Mouse (Mus musculus): Measurements from ENCODE around the gene Prdx6. TPM values are rescaled to one million over a fixed set of nuclear protein-coding genes. Genes with fewer than 3 reads are reported as not detected.
"Not testable (repeated sequence)": the region's sequence is repeated elsewhere in the genome, so short reads cannot be mapped to it uniquely, and the experiment has no call there.

Gene Prdx6
- total RNA-seq, 2 experiments from 2014 or later, result 307 to 605 TPM

DNA sequence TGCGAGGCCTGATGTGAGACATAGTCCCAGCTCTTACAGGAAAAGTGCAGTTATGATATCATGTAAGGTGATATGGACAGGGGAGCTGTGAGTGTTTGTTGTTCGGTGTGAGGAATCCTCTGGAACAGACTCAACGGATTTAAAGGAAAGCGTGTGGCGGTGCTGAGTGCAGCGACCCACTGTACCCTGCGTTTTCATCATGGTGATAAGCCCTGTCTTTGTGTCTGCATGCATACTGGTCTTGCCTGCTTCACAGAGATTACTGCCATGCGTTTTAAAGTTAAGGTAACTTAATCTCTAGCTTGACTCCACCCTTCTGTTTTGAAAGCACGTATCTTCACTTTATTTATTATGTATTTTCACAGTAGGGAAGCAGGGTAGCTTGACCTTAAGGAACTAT lies 1.3 kb upstream of the Prdx6 start:
- no peak for DNase-seq (ENCODE audit: low spot score in 2 of 2)

DNA sequence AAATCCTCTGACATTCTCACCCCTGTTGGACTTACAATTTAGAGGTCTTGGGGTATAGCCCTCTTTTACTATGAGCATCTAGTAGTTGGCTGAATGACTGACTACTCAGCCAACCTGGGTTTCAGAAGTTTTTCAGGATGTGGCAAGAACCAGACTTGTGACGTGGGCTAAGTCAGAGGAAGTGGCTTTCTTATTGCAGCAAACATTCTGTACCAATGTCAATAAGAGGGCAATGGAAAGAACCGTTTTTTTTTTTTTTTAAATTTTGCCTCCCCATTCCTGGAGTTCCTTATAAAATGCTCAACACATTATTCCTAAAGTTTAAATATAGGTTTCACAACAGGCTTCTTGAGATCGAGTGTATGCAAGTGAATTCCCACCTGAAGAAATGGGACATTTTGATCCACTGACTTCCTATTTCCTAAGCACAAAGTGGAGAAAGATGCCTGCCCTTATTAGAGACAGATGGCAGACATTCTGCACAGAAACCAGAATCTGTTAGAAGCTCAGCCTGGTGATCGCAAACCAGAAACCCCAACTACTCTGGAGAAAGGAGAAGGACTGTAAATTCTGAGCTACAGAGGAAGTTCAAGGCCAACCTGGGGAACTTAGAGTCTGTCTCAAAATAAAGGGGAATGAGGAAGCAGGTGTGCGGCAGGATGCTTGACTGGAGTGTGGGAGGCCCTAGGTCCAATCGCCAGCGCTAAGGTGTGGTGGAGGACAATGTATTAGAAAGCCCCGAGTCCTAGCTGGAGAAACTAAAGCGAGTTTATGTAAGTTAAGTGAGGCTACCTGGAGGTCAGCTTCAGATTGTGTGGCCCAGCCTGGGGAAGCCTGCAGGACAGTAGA lies 622 bp upstream of the Prdx6 start:
- DNase-seq (ENCODE audit: low spot score in 2 of 2), result no peak

GRCm38 (mm10) chr1:161250031-161250603 lies 902 bp downstream of the Prdx6 start:
- peak; percentile 39 to 48 for DNase-seq (ENCODE audit: low spot score in 2 of 2)

DNA sequence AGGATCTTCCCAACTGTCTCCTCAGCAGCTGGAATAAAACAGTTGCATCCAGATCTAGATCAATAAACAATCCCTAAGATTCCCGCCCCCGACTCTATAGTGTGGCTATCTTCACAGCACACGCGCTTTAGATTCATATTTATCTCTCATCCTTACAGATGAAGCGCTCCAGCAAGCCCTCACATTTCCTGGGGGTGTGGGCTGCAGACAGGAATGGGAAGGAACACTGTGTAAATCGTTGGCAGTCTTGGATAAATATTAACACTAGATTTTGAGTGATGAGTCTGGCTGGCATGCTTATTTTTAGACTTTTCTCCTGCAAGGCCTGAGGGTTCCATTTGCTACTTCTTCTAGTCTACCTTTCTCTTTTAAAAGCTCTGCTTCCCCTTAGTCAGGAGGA lies 1.6 kb downstream of the Prdx6 start:
- DNase-seq (ENCODE audit: low spot score in 2 of 2), result no peak

DNA sequence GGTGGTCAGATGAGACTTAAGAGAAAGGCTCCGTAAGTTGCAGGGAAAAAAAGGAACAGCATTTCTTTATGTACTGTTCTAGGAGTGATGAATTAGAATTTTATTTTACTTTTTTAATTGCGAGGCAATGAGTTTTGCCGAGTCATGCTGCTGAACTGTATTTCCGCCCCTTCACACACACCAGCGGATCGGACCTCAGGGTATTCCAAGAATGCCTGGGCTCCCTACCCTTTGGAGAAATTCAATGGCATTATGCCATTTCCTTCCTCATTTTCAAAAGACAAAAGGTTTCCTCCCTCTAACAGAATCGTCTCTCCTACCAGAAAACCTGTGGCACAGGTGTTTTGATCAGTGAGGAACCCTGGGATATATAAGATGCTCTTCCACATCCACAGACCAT lies 2.3 kb downstream of the Prdx6 start:
- no peak for DNase-seq (ENCODE audit: low spot score in 2 of 2)

DNA sequence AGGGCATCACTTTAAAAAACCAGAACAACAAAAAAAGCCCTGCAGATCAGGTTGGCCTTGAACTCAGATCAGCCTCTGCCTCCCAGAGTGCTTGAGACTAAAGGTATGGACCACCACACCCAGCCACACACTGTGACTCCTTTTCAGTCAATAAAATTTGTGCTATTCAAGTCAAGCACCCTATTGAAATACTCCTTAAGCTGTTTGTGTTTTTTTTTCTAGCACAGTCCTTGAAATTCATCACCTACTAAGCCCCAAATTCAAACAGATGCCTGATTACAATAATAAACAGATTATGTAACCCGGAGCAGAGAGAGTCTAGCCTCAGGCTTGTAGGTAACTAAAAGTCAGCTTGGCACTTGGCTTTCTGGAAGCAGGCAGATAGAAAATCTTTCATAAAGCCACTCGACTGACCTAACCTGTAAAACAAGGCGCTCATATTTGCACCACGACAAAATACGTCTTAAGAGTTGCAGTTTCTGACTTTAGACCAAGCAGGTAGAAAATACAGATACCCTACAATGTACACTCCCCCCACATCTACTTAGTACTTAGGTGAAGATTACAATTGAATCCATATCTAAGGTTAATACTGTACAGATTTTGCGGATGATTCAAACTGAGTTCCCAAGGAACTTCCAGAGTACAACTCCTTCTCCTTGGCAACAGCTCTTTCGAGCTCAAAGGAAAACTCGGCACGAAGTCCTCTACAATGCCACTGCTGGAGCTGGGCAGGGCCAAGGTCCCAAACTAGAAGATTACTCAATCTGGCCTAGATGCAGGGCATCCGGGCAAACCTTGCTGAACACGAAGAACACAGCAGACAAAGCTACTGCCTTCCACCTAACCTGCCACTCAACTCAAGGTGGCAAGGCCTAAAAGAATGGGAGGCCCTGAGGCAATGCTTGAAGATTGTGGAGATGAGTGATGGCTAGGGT lies 3.1 kb downstream of the Prdx6 start:
- no peak for DNase-seq (ENCODE audit: low spot score in 2 of 2)

DNA sequence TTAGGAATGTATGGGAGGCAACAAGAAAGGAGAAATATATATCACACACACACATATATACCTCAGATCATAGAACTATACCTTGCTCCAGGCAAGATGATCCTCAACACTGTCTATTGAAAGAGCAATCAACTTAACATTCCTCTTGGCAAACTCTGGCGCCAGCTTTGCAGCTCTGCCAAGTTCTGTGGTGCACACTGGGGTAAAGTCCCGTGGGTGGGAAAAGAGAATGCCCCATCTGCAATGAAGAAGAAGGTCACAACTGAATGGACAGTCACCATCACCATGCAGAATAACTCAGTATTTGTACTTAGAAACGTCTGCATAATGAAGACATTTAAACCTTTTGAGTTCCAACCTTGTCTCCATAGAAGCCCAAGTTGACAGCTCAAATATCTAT lies 3.8 kb downstream of the Prdx6 start:
- DNase-seq (ENCODE audit: low spot score in 2 of 2), result no peak

GRCm38 (mm10) chr1:161237750-161238149 lies 13.3 kb downstream of the Prdx6 start:
- DNase-seq (ENCODE audit: low spot score in 2 of 2), result no peak

DNA sequence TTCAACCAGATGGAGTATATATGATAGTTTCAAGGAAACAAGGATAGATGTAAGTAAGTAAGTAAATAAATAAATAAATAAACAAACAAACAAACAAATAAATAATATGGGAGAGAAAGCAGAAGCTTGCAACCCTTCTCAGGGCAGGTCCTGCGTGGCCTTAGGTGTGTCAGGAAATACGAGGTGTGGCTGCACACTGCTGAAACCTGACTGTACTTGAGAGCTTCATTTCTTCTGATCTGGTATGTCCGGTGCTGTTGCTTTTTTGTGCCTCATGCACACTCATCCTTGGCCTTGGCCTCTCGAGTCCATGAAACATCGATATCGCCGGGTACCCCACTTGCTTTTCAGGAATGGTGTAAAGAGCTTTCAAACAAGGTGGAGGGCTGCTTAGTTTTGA lies 13.7 kb downstream of the Prdx6 start:
- DNase-seq (ENCODE audit: low spot score in 2 of 2), result no peak

GRCm38 (mm10) chr1:161233226-161233839 lies 17.7 kb downstream of the Prdx6 start:
- DNase-seq (ENCODE audit: low spot score in 2 of 2), result no peak

- DNase-seq (ENCODE audit: low spot score in 2 of 2), result no peak
These were observed 18.8 kb downstream of the Prdx6 start for GRCm38 (mm10) chr1:161232181-161232580.

- DNase-seq (ENCODE audit: low spot score in 2 of 2), result no peak
These were observed 26.2 kb downstream of the Prdx6 start for GRCm38 (mm10) chr1:161224837-161225236.

GRCm38 (mm10) chr1:161219816-161220215 lies 31.2 kb downstream of the Prdx6 start:
- no peak for DNase-seq (ENCODE audit: low spot score in 2 of 2)

DNA sequence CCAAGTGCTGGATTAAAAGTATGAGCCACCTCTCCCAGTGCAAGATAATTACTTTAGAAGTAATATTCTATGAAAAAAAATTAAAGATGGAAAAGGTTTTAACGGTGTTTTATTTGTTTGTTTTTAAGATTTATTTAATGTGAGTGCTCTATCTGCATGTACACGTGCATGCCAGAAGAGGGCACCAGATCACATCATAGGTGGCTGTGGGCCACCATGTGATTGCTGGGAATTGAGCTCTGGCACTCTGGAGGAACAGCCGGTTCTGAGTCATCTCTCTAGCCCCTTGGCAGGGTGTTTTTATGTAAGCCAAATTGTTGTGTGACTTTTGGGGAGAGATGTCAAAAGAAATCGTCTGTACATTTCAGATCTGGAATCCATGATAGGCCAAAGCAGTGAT lies 36.6 kb downstream of the Prdx6 start:
- DNase-seq (ENCODE audit: low spot score in 2 of 2), result peak; percentile 14 to 31

DNA sequence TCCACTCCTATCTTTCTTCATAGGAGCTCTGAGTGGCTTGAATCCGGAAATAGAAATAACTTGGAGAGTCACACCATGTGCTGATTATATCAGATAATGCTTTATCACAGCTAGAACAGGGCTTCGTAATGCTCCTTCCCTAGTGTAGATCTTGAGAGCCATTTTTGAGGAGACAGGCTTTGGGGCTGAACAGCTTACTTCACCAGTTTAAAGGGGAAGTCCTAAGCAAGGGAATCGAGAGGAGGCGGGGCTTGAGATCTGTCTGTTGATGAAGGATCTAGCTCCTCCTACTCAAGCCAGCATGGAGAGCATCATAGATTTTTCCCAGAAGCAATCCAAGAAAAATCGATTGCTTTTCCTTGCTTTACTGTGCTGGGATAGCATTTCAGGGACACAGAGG lies 51.2 kb downstream of the Prdx6 start:
- DNase-seq (ENCODE audit: low spot score in 2 of 2), result no peak

DNA sequence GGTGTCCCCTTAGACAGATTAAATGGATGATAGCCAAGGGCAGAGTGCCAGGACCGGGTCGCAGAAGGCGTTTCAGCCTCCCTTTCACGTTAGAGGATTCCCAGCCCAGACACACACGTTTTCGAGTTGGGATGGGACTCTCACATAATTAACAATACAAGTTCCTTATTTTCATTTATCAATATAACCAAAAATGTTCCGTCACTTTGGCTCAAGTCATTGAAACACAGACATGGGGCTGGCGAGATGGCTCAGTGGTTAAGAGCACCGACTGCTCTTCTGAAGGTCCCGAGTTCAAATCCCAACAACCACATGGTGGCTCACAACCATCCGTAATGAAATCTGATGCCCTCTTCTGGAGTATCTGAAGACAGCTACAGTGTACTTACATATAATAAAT lies 54.7 kb downstream of the Prdx6 start:
- not testable (repeated sequence) for DNase-seq (ENCODE audit: low spot score in 2 of 2)

DNA sequence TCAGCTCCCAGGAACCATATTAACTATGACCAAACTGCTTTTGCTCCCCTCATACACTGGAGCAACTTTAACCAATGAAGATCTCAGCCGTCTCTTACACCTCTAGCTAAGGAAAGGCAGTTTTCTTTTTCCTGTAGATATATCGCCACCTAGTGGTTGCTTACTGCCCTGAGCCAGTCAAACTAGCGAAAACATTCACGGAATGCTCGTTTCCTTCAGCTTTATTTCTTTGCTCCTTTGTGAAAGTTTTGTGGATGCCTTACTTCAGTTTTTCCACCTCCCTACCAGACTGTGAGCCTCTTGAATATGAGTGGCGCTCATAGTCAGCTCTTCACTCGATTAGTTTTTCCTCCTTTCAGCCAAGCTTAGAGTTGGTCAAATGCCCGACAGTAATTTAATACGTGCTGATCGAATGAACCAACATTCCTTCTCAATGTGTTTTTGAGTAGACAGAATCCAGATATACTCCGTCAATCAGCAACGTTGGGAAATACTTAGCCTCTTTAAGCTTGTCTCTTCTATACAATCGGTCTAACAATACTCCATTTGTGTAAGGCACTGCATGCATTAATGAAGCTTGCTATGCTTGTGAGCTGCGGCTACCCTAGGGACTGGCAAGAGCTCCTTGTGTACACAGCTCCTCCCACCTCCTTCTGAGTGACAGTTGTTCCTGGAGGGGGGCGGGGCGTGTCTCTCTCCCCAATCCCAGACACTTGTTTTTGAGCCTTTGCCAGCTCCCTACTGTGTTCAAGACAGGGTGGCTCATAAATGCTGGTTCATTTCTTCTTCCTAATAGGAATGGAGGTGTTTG lies 55.3 kb downstream of the Prdx6 start:
- peak; percentile 56 to 68 for DNase-seq (ENCODE audit: low spot score in 2 of 2)

DNA sequence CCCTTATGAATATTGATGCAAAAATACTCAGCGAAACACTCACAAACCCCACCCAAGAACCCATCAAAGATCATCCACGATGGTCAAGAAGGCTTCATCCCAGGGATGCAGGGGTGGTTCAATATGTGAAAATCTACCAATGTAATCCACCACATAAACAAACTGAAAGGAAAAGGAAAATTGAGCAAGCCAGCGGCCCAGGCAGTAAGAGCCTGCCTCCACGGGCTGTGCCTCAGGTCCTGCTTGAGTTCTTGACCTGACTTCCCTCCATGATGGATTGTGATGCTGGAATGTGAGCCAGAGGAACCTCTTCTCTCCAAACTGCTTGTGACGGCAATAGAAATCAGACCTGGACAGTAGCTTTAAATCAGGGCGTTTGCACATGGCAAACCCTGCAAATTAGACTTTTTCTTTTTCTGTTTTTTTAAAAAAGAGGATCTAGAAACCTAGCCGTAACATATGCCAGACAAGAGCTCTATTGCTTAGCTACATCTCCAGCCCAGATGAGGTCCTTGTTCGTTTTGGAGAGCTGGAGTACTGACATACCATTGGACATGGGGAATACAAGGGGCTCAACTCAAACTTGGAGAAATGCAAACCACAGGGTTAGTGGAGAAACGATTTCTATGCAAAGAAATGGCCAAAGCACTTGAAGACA lies 60.6 kb downstream of the Prdx6 start:
- no peak for DNase-seq (ENCODE audit: low spot score in 2 of 2)
